Mouse (Mus musculus): ENCODE data around the gene Nav2. TPM values are rescaled to one million over a fixed set of nuclear protein-coding genes. Genes with fewer than 3 reads are reported as not detected.

Nav2 gene
- total RNA-seq, 4 experiments from 2014 or later = 31.3 to 55.8 (median 41.0) TPM

DNA sequence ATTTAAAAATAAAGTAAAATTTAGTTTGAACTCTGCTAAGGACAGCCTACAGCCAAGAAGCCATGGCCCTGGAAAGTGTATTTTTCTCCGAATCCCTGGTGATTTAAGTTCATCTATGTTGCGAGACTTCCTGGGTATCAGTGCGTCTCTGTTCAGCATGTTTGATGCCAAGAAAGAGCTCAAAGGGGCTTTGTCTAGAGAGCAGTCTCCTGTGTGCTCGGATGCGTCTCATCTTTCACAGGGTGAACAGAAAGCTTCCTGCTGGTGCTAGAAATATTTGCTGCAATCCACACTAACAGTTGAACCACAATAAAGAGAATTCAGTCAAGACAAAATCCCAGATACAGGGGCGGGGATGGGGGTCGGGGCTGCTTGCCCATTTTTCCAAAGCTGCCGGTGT, 572.4 kb downstream of the Nav2 start:
- no peak for DNase-seq (ENCODE audit: low spot score)

DNA sequence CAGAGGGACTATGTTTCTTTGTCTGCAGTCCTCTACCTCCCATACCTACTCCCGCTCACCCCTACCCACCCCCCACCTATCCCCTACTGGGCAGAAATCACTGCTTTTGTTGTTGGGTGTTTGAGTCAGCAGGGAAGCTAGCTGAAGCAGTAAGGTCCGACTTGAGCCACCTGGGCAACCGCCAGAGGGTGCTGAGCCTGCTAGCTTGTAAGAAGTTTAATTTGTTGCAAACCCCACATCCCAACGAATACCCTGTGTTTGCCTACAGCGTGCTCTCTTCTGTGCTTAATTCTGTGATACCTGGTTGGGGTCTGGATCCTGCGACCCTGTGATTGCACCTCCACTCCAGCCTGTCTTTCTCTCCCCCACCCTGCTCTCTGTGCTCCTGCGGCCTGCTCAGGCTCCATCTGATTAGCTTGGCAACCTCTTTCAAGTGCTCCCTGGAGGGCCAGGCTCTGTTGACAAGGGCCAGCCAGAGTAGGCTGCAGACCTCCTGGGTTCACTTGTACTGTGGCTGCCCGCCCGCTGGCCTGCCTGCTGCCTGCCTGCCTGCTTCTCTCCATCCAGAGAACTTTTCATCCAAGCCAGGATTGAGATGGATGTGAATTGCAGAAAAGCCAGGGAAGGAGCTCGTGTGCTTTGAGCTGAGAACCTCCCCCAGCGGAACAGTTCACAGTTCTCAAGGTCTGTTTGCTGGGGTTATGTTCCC, 575.7 kb downstream of the Nav2 start:
- no peak for DNase-seq (ENCODE audit: low spot score)

DNA sequence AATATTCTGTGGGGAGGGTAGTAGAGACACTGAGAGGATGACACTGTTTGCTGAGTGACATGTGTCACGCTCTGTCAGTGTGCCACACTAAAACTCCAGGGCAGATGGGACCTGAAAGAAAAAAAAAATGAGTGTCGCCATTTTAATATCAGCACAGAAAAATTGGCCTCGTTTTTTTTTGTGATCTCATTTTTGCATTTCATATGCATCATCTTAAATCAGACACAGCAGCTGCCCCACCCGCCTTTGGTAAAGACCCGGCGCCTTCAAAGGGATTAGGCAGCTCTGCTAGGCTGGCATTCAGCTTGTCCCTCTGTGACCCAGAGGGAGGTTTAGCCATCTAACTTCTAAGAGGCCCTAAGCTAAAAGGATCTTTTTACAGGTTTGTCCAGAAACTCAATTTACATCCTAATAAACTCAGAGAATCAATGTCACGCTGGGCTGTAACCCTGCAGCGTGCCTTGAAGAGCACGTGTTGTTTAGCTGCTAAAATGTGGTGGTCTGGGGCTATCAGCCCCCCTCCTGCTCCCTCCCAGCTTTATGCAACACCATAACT, 576.9 kb downstream of the Nav2 start:
- no peak for DNase-seq (ENCODE audit: low spot score)

DNA sequence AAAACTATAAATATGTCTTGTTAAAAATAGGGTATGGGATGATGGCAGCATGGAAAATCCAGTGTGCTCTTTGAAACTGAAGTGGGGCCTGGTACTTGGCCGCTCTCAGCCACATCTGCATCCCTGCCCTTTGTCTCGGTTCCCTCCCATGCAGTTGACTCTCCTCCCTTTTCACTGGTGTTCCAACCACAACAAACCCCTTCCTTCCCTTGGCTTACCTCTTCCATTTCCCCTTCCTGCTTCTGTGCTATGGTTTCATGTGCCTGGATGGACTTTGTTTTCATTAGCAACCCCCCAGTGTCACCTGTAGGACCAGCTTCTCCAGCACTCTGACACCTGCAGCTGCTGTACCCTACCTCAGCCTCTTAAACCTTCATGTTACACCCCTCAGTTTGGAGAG, 578.8 kb downstream of the Nav2 start:
- no peak for DNase-seq (ENCODE audit: low spot score)

DNA sequence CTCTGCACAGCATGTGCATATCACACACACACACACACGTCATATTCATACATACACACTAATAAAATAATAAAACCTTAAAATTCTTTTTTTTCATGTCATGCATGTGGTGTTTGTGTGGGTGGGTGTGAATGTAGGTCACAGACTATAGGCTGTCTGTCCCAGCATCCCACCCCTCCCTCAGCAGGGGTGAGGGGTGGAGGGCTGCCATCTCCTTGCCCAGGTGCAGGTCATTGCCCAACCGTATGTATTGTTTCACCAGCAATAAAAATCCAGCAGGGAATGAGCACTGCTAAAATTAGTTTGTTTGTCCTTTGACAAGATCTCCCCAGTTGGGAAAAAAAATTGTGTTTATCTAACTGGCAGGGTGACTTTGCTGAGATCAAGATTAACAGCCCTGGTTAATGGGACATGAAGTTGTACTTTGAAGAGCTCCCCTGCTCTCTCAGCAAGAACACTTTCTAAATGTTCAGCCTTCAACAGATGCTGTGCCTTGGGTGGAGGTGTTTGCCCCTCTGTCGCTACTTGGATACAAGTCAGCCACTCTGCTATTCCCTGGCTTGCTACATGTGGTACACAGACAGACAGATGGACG, 580.1 kb downstream of the Nav2 start:
- no peak for DNase-seq (ENCODE audit: low spot score)

DNA sequence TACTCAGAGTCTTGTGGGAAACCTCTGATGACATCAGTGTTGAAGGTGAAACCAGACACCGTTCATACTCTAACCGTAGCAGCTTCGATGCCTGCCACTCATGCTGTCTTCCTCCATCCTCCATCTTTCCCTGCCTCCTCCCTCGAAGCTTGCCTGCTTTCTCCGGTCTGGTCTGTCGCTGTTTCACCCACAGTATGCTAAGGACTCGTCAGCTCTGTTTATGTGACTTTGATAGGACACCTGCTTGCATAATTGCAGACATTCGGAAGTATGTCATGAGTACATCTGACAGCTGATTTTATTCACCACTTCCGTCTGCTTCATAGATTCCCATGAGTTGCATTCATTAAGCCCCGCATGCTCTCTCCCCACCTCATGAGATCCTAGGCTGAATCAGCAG, 582.3 kb downstream of the Nav2 start:
- DNase-seq (ENCODE audit: low spot score) = no peak

DNA sequence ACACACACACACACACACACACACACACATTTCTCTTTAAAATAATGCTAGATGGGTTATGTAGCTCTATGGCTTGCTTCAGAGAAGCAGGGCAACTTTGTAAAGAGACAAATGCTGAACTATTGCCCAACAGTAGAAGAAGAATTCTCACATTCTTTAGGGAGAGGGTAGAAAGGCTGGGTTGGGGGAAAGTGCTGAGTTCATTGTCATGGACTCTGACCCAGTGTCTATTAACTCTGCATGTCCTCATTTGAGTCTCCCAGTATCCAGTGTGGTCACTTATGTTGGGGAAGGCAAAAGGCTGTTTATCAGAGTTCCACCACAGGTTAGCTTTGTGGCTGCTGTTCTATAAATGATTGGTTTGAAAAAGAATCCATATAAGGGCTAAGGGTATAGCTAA, 584.1 kb downstream of the Nav2 start:
- no peak for DNase-seq (ENCODE audit: low spot score)

DNA sequence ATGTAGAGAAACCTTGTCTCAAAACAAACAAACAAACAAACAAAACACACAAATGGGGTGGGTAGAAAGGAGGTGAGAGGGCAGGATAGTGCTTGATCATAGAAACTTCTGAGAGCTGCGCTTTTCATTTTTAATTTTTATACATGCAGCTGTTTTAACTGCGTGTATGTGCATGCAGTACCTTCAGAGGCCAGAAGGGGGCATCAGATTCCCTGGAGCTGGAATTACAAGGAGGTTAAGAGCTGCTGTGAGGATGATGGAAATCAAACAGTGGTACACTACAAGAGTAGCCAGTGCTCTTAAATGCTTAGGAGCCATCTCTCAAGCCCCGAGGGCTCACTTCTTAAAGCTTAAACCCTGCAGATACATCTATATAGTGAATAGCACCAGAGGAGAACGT, 584.7 kb downstream of the Nav2 start:
- no peak for DNase-seq (ENCODE audit: low spot score)

DNA sequence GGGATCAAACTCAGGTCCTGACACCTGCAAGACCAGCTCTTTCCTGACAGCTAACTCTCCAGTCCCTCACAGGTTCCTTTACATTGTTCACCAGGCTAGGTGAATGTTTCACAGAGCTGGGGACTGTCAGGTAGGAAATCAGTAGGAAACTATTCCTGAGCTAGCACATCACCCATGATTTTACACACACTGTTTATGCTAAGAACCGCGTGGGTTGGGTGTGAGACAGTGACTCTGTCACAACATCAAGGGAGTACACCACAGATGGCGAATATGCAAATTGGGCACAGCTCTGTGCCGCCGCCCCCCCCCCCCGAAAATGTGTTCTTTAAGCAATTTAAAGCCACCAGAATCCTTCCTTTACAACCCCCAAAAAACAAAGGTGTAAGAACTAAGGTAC, 586.1 kb downstream of the Nav2 start:
- DNase-seq (ENCODE audit: low spot score) = no peak

DNA sequence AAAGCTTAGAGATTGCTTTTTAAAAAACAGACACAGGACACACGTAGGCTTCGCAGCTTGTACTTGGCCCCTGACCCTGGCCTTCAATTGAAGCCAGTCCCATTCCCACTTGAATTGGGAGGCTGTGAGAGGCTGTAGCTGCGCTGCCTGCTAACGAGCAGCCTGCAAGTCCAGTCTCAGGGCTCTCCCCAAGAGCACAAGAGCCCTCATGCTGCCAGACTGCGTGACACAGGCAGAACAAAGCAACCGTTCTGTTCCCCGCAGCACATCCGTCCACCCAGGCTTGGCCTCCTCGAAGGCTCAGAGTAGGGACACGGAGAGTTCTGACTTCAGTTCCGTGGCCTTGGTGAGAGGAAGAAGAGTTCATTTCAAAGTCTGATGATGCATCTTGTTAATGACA, 587.6 kb downstream of the Nav2 start:
- no peak for DNase-seq (ENCODE audit: low spot score)

DNA sequence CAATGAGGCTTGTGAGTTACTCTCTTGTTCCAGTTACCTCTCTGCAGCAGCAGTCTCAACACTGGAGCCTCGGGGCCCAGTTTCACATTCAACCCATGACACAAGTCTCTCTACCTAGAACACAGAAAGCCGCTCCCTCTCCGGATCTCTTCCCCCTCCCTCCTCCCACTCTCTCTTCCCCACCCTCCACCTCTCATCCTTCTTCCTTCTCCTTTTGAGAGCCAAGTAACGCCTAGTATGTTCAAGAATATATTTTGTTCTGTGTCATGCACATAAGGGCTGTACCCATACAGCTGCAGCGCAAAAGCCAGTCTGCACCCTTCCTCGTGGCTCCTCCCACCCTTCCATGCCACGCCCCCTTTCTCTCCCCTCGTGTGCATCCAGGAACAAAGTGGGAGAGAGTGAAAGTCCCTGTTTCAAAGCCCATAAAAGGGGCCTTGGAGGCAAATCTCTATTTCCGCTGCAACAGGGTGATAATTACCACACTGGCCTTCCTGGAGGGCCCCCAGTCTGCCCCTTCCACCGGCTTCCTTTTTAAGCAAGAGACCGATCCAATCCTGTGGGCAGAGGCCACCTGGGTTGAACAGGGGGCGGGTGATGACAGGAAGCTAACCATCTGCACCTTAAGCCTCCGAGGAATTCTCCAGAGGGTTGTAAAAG, 588.4 kb downstream of the Nav2 start:
- DNase-seq (ENCODE audit: low spot score) = no peak

DNA sequence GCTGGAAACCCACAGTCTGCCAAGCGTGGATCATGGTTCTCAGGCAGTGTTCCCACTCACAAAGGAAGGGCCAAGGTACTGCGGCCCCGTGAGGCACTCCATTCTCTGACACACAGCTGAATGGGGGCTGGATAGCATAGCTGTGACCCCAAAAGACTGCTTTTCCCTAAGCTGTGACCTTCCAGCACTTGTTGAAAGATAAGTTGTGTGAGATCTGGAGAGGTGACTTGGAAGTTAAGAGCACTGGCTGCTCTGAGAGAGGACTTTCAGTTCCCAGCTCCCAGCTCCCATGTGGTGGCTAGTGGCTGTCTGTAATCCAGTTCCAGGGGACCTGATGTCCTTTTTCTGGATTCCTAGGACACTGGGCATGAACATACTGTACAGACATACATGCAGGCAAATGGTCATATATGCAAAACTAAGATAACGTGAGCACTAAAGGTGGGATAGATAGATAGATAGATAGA, 588.9 kb downstream of the Nav2 start:
- peak; percentile 20 for DNase-seq (ENCODE audit: low spot score)

DNA sequence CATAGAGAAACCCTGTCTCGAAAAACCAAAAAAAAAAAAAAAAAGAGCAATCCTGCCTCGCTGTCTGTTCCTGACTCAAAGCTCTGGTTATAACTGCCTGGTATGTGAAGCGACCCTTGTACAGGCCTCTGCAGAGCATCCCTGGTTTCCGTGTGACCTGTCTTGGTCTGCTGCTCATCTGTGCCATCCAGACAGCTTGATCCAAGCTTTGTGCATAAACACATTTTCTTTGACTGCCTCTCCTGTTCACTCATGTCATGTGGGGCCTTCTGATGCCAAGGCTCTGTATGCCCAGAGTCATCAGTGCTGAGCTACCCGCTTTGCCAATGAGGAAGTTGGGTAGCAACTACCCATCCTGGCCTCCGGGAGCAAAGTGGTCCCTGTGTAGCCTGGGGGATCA, 591.1 kb downstream of the Nav2 start:
- DNase-seq (ENCODE audit: low spot score) = no peak

DNA sequence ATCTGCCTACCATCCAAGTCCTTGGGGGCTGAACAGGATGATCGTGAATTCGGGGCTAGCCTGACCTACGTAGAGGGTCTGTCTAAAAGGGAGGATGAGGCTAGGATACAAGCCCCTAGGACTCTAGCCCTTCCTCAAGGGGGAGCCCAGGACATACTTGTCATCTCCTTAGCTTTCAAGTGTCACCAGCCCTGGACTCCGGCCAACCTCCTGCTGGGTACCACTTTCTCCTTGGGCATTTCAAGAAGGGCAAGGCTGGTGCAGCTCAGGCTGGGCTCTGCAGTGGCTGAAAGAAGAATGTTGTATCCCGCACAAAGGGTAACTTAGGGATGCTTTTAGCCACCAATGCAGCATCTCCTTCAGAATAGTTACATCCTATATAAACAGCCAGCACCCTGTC, 592.4 kb downstream of the Nav2 start:
- DNase-seq (ENCODE audit: low spot score) = no peak

DNA sequence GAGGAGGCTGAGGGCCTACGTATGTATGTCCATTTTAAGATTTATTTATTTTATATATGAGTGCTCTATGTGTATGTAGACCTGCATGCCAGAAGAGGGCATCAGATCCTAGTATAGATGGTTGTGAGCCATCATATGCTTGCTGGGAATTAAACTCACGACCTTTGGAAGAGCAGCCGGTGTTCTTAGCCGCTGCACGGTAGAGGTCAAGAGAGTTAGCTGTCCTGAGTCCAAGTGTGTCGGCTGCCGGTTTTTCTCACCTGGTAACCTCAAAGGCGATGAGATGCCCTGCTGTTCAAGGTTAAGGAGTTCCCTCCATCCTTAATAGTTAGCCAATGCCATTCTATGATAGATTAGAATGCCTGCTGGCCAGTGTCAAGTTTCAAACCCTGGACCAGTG, 594.9 kb downstream of the Nav2 start:
- no peak for DNase-seq (ENCODE audit: low spot score)

DNA sequence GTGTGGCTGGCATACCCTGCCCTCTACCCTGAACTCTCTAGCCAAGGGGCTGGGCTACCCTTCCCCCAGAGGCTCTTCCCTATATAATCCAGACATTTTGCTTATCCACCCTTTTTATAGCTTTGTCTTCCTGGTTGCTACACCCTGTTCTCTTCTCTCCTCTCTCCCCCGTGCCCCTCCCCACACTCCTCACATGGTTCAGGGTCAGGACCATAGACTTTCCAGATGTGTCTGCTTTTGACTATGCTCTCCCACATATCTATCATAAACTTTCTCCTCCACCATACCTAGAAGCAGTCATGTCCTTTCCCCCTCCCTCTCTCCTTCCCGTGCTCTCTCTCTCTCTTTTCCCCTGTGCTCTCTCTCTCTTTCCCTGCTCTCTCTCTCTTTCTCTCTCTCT, 595.4 kb downstream of the Nav2 start:
- DNase-seq (ENCODE audit: low spot score) = no peak

DNA sequence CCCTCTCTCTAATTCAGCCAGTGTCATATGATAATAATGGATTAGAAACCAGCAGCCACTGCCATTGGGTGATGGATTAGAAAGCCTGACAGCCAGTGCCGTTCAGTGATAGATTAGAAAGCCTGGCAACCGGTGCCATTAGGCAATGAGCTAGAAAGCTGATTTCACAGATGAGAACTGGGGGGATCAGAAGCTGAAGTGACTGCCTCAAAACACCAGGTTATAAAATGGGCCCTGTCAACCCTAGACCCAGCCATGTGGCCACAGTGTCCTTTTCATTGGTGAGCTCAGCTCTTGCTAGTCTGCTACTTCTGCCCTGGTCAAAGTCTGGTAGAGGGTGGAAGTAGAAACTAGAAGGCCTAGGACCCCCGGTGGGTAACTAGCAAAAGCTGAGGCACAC, 595.8 kb downstream of the Nav2 start:
- no peak for DNase-seq (ENCODE audit: low spot score)

DNA sequence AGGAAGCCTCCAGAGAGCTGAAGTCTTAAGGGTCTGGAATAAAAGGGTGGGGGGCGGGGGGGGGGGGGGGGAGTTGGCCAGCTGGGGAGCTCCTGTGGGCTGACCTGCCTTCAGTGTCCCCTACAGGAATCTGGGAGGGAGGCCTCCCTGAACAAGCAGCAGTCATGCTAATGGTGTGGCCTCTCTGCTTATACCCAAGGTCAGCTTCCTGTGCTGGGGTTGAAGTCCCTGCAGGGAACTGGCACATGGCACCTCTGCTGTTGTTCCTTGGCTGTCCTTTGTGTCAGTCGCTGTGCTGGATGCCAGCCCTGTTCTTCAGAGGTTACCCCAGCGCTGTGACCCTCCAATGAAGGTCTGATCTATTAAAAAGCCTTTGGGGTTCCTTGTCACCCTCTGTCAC, 596.5 kb downstream of the Nav2 start:
- DNase-seq (ENCODE audit: low spot score) = peak; percentile 24

DNA sequence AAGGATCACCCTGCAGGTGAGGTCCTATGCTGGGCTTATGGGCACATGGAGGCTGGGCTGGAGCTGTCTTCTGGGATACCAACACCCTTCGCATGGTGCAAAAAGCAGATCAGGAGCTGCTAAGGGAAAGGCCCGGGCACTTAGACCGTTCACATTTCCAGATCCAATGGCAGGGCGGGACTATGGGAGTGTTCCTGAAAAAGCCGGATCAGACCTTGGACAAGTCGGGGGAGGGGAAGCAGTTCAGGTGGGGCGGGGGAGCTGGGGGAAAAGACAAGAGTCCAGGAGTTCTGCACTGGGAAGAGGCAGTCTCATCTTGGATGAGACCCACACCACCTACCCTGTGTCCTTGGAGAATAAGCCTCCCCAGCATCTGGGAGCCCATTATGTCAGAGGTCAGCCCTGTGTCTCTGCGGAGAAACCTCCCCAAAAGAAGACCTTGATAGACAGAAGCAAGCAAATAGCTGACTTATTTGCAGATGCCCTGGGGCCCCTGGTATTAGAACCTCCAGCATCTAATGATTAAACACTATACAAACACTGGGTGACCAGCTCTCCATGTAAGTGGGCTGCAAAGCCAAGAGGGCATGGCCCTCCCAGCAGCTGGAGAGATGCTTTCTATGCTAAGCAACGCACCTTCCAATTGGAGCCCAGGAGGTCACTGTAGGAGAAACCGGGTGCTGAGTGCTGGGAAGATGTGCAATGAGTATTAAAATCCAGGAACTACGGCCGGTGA, 597.7 kb downstream of the Nav2 start:
- no peak for DNase-seq (ENCODE audit: low spot score)

DNA sequence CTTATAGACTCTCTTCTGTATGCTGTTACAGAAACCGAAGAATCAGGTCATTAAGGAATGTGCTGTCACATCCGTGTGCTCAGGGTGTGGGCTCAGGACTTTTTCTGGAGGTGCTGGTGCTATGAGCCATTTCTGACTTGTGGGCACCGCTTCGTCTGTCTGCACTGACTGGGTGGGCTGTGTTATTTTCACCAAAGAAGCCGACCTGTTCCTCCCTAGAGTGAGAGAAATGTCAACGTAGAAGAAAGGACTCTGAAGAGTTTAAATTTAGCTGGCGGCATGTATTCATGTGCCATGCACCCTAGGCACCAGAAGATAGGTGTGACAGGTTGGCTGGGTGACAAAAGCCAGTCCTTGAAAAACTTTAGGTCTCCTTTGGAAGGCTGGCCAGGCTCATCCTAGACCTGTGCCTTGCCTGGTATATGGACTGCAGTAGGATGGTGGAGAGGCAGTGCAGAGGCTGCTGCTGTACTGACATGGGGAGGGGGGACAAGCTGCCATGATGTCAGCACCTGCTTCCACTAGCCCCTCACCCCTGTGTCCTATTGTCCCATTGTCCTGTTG, 599.5 kb downstream of the Nav2 start:
- DNase-seq (ENCODE audit: low spot score) = peak; percentile 35

DNA sequence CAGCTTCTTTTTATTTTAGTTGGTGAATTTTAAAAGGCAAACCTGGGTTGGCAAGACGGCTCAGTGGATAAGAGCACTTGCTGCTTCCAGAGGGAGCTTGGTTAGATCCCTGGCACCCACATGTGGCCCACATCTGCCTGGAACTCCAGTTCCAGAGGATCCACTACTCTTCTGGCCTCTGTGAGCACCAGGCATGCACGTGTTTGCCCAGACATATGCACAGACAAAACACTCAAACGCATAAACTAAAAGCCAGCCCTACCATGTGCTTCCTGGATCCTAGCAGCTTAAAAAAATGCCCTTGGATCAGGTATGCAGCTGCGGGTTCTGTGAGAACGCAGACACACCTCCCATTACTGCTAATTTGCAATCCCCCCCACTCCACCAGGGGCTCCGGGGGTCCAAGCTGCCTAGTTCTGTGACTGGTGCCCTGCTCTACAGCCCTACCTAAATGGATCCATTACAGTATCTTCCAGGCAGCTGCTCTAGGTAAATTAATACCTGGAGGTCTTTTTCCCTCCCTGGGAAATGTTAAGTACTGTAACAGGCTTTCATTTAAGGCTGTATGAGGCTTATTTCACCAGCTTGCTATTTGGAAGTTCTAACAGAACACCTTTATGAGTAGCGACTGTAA, 603.4 kb downstream of the Nav2 start:
- DNase-seq (ENCODE audit: low spot score) = no peak
